Mouse (Mus musculus) heart, embryonic 14.5 days (tissue): ENCODE results near the gene C8g. TPM values are rescaled to one million over a fixed set of nuclear protein-coding genes. Genes with fewer than 3 reads are reported as not detected.

Experiments
- ATAC-seq: fragments of 200-750 bp; cut with Nextera tagmentation; 2 replicates; pipeline ENCODE4 v1.8.0; 2017; ENCODE audit warnings: low read depth, moderate TSS enrichment; ENCODE audit not compliant: insufficient number of reproducible peaks, insufficient read depth, low FRiP score
- H3K27ac ChIP-seq, 2 experiments: fragments of 200-500 bp in 1 of 2; fragments of 300-500 bp in 1 of 2; sonication (generic) in 1 of 2; replicated peaks in 1 of 2; 2 replicates each; pipeline ENCODE4 v1.5.1; 2012 to 2014; ENCODE audit warnings: low read depth in 2 of 2, low read length in 2 of 2, control low read depth in 1 of 2, mild to moderate bottlenecking in 1 of 2, mixed read lengths in 1 of 2; ENCODE audit not compliant: control insufficient read depth in 1 of 2, insufficient read depth in 1 of 2
- H3K27me3 ChIP-seq: fragments of 300-500 bp; sonication (generic); 2 replicates; pipeline ENCODE4 v1.6.1; 2014; ENCODE audit warnings: mild to moderate bottlenecking, low read length, control low read depth; ENCODE audit not compliant: control insufficient read depth, insufficient read depth
- H3K36me3 ChIP-seq: fragments of 300-500 bp; sonication (generic); 2 replicates; pipeline ENCODE4 v1.6.1; 2014; ENCODE audit warnings: mild to moderate bottlenecking, control low read depth, low read length, mixed read lengths; ENCODE audit not compliant: control insufficient read depth, insufficient read depth
- H3K4me1 ChIP-seq, 2 experiments: fragments of 200-500 bp in 1 of 2; fragments of 300-500 bp in 1 of 2; sonication (generic) in 1 of 2; 2 replicates each; pipeline ENCODE4 v1.6.1; 2012 to 2014; ENCODE audit warnings: low read length in 2 of 2, control low read depth in 1 of 2, mixed read lengths in 1 of 2; ENCODE audit not compliant: control insufficient read depth in 2 of 2, insufficient read depth in 2 of 2
- H3K4me2 ChIP-seq: fragments of 300-500 bp; sonication (generic); 2 replicates; pipeline ENCODE4 v1.6.1; 2014; ENCODE audit warnings: mild to moderate bottlenecking, low read length
- H3K4me3 ChIP-seq, 2 experiments: fragments of 200-500 bp in 1 of 2; fragments of 300-500 bp in 1 of 2; sonication (generic) in 1 of 2; 2 replicates each; pipeline ENCODE4 v1.5.1; 2012 to 2014; ENCODE audit warnings: low read length in 2 of 2, mild to moderate bottlenecking in 2 of 2, control low read depth in 1 of 2, low read depth in 1 of 2, moderate library complexity in 1 of 2; ENCODE audit not compliant: control insufficient read depth in 1 of 2, insufficient read depth in 1 of 2
- H3K9ac ChIP-seq: fragments of 300-500 bp; sonication (generic); 2 replicates; pipeline ENCODE4 v1.6.1; 2014; ENCODE audit warnings: mild to moderate bottlenecking, low read length
- H3K9me3 ChIP-seq: fragments of 300-500 bp; sonication (generic); 2 replicates; pipeline ENCODE4 v1.6.1; 2016; ENCODE audit warnings: low read length, control low read depth; ENCODE audit not compliant: control insufficient read depth
- WGBS: fragments of 180-500 bp; shearing (Covaris S2); extraction: QIAGEN DNeasy Blood & Tissue Kit; methylation state at CpG from one replicate; pipeline ENCODE4 v1.1.7; 2014; 5-methylcytosine and 5-hydroxymethylcytosine counted together
- polyA plus RNA-seq: library from polyadenylated mRNA; unstranded; fragments of >200 nt; fragmentation: Nextera tagmentation; extraction: Ambion mirVana; gene quantifications from 2 replicates; pipeline ENCODE4 v1.2.1, GENCODE M21; 2014

C8g gene
- polyA plus RNA-seq, 1 experiment from 2014 or later = 4.9 TPM

DNA sequence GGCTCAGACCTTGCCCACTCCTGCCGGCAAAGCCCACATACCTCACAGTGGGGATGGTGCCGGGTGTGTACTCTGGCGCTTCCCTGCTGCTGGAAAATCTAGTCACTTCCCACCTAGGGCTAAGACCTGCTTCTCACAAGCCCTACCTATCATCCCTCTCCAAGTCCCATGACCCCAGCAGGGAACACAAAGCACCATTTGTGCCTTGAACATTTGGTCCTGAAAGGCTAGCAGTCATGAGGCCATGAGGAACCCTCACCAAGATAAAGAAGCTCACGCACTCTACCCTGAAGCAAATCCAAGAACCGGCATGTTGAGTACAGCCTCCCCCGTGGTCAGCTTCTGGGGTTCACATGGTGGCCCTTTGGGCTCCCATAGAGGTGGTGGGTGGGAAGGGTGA lies 31.6 kb downstream of the C8g start, which contains the start of gene Ptgds:
Gene Ptgds (minus strand): TSS at position 78 of the 400 bp plus-strand sequence.
- Histone ChIP-seq H3K27me3 (no peaks in the 10 kb centered on the region), H3K36me3 (no peaks in the 10 kb centered on the region), H3K9me3 (no peaks in the 10 kb centered on the region), H3K4me1 (peaks cover 32 to 39% of the 10 kb centered on the region in 2 experiments), H3K4me2 (peak within 1 kb of the TSS; percentile 46), H3K9ac (peak within 1 kb of the TSS; percentile 34), H3K4me3 (no peak within 1 kb of the TSS), H3K27ac (peak within 1 kb of the TSS; percentile 84 to 91)
- WGBS = 29% methylated on average over 6 of the region's 6 CpGs
- ATAC-seq = no peak

DNA sequence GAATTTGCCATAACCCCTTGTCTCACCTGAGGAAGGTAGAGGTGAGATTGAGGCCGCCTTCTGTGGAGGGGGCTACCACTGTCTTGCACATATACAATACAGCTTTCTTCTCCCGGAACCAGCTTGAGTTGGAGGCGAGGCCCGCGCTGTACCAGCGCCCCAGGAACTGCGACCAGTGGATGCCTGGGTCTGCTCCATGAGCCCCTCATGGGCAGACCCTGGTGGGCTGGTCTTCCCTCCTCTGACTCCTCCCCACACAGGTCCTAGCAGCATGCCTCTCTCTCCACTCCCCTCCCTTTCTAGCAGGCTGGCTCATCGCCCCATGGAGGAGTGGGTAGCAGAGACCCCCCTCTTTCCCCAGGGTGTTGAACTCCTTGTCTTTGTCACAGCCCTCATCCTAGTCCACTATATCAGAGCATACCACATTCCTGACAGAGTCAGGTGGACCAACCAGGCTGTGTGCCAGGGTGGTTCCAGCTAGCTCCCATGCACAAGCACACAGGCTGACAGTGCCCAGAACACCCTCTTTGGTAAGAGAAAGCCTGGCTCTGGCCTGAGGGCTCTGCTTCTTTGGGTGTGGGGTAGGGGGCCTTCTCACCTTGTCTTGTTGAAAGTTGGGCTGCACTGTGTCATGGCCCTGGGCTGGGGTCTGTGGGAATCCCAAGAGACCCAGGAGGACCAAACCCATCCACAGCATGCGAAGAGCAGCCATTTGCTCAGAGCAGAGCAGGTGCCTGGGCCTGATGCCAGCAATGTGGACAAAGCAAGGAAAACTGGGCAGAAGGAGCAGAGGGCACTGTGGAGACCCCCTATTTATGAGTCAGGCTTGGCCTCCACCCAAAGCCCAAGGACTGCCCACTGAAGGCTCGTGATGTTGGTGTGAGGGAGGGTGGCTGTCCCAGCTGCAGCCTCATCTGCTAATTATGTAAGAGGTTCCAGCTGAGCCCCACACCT lies 32.3 kb downstream of the C8g start:
- ATAC-seq = peak; percentile 86
- H3K9ac ChIP-seq = peak overlapping the region; percentile 34
- H3K4me1 ChIP-seq = peaks cover 32 to 39% of the 10 kb centered on the region in 2 experiments
- WGBS = 60% methylated on average over 10 of the region's 10 CpGs
- no peaks in the 10 kb centered on the region for H3K36me3 ChIP-seq
- peak overlapping the region; percentile 84 to 91 for H3K27ac ChIP-seq
- H3K4me2 ChIP-seq = peak overlapping the region; percentile 46
- H3K27me3 ChIP-seq = no peaks in the 10 kb centered on the region
- H3K9me3 ChIP-seq = no peaks in the 10 kb centered on the region
- no peak overlapping the region for H3K4me3 ChIP-seq

DNA sequence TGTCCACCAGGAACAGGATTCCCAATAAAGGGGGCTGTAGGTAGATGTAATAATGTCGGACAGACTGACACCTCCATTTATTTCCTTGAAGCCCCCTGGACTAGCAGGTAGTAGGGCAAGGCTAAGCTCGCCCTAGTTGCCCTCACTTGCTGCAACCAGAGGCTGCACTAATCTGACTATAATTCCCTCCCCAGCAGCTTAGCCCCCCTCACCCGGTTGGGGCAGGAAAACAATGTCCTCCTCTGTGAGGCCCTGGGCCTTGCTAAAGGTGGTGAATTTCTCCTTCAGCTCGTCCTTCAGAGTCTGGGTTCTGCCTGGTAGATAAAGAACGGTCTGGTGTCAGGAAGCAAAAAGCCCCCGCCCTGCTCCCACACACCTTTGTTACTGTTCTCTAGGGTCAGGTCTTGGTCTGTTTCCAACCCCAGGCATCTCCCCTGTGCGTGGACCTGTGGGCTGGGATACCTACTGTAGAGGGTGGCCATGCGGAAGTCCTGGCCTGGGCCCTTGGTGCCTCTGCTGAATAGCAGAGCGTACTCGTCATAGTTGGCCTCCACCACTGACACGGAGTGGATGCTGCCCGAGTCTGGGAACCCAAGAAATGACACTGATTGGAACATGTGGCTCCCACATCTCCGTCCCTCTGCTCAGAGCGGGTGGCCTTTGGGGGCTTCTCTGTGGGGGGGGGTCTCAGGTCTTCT lies 33.8 kb downstream of the C8g start:
- no peaks in the 10 kb centered on the region for H3K27me3 ChIP-seq
- H3K4me2 ChIP-seq = no peak overlapping the region
- peaks cover 32 to 39% of the 10 kb centered on the region in 2 experiments for H3K4me1 ChIP-seq
- H3K36me3 ChIP-seq = no peaks in the 10 kb centered on the region
- H3K9ac ChIP-seq = peak overlapping the region; percentile 7; the same call in 1 of the 2 replicates
- H3K27ac ChIP-seq = peak overlapping the region; percentile 6 to 53; a peak in 1 of 4 replicates
- no peaks in the 10 kb centered on the region for H3K9me3 ChIP-seq
- WGBS = 64% methylated on average over 14 of the region's 14 CpGs
- no peak for ATAC-seq
- no peak overlapping the region for H3K4me3 ChIP-seq

DNA sequence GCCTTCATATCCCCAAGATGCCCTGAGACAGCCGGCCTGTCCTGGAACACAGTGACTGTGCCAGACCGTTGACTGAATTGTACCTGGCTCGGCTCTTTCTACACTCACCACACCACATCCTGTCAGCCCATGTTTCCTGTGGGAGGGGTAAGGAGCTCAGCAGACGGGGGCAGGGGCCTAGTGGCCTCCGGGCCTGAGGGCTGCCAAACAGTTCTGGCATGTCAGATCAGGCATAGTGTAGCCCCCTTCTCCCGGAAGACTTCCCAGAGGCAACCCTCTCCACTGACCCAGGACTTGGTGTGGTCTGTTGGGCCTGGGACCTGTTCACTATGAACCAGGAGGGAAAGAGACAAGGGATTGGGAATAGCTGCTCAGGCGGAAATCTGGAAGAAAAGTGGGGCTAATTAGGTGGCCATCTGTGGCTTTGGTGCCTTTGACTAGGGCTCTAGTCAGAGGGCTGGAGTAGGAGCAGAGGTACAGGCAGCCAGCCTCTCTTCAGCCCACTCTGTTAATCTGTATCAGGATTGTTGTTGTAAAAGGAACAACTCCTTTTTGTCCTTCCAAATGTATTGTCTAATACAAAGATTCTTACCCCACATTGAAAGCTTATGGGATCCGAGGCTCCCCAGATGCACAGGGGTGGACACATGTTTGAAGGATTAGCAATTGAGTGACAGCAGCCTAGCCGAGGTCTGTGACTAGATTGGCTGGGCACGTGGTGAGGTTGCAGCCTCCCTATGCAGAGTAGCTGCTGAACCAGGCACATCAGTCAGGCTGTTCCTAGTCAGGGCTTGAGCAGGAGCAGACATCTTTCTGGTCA lies 35.5 kb downstream of the C8g start:
- H3K36me3 ChIP-seq = no peaks in the 10 kb centered on the region
- H3K27me3 ChIP-seq = no peaks in the 10 kb centered on the region
- H3K9me3 ChIP-seq = no peaks in the 10 kb centered on the region
- H3K27ac ChIP-seq = 0 out of 4 replicates have a peak overlapping the region, but pooled peaks of 1 of the 2 experiments have one; percentile 9
- no peak for ATAC-seq
- peaks cover 37 to 47% of the 10 kb centered on the region in 2 experiments for H3K4me1 ChIP-seq
- no peak overlapping the region for H3K4me2 ChIP-seq
- 40% methylated on average over 10 of the region's 10 CpGs for WGBS
- 0 out of 2 replicates have a peak overlapping the region, but pooled peaks have one; percentile 3 for H3K9ac ChIP-seq
- no peak overlapping the region for H3K4me3 ChIP-seq

DNA sequence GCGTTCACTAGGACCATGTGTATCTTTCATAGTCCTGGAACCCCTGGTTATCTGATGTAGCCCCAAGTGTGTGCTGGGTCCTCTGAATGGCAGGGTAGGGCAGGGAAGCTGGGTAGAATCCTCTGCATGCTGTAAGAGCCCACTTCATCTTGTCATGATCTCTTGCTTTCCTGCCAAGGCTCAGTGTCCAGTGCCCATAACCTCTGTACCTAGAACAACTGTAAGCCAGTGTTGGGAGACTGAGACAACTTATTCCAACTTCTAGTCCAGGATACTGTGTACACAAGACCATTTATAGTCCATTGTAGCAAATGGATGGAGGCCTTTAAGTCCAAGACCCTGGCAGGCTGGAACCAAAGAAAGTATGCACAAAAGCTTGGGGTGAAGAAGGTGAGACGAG lies 36.3 kb downstream of the C8g start:
- H3K4me3 ChIP-seq = no peak overlapping the region
- WGBS = 89% methylated on average over 2 of the region's 2 CpGs
- H3K9ac ChIP-seq = 0 out of 2 replicates have a peak overlapping the region, but pooled peaks have one; percentile 3
- H3K9me3 ChIP-seq = no peaks in the 10 kb centered on the region
- ATAC-seq = no peak
- H3K36me3 ChIP-seq = no peaks in the 10 kb centered on the region
- H3K4me1 ChIP-seq = peaks cover 37 to 46% of the 10 kb centered on the region in 2 experiments
- H3K4me2 ChIP-seq = no peak overlapping the region
- no peaks in the 10 kb centered on the region for H3K27me3 ChIP-seq
- H3K27ac ChIP-seq = no peak overlapping the region

DNA sequence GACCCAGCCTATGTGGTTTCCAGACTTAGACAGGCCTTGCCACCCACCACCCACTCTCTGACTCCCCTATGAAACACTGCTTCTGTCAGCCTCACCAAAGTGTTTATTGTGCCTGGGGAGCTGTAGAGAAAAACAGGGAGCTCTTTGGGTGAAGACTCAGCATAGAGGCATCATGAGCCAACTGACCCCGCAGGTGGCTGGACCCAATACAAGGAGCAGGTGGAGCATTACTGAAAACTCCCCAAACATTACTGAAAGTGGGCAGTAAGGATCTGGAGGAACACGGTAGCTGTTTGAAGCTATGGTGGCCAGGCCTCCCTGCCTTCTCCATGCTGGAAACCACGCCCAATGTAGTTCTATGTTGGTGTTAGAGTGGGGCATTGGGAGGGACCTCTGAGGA lies 37.9 kb downstream of the C8g start:
- Histone ChIP-seq H3K27ac (no peak overlapping the region), H3K4me1 (peaks cover 29 to 45% of the 10 kb centered on the region in 2 experiments), H3K4me2 (no peak overlapping the region), H3K9ac (no peak overlapping the region), H3K27me3 (no peaks in the 10 kb centered on the region), H3K36me3 (peaks cover 8% of the 10 kb centered on the region), H3K4me3 (no peak overlapping the region), H3K9me3 (no peaks in the 10 kb centered on the region)
- 91% methylated on average over 3 of the region's 3 CpGs for WGBS
- ATAC-seq = no peak

DNA sequence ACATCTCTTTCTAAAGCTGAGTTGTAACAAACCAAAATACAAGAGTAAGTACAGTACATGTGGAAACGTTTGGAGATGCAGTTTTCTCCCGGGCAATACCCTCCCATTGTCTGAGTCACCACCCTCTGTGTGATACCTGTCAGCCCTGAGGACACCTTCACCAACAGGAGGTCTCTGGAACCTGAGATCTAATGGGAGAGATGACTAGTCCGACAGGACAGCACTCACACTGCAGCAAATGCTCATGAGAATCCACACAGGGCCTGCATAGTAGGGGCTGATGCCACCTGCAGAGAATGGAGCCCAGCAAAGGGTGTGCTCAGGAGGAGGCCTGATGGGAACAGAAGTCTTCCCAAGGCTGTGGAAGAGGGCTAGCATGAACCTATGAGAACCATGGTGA lies 40.1 kb downstream of the C8g start:
- Histone ChIP-seq H3K9me3 (no peaks in the 10 kb centered on the region), H3K4me2 (peak overlapping the region; percentile 91), H3K9ac (peak overlapping the region; percentile 72), H3K4me3 (peak overlapping the region; percentile 79 to 82), H3K27me3 (no peaks in the 10 kb centered on the region), H3K4me1 (peaks cover 20 to 33% of the 10 kb centered on the region in 2 experiments), H3K27ac (peak overlapping the region; percentile 83 to 94), H3K36me3 (peaks cover 21% of the 10 kb centered on the region)
- 18% methylated on average over 3 of the region's 3 CpGs for WGBS
- no peak for ATAC-seq
